Mouse (Mus musculus) ovary, adult 18-20 months (tissue): ENCODE results near the gene Gucy1a1.
"Not testable (repeated sequence)": the region's sequence is repeated elsewhere in the genome, so short reads cannot be mapped to it uniquely, and the experiment has no call there.

Experiments used
- DNase-seq: peaks from one replicate; pipeline ENCODE4 v3.0.0; 2022; ENCODE audit warnings: low spot score, mixed read lengths

Gucy1a1 gene

DNA sequence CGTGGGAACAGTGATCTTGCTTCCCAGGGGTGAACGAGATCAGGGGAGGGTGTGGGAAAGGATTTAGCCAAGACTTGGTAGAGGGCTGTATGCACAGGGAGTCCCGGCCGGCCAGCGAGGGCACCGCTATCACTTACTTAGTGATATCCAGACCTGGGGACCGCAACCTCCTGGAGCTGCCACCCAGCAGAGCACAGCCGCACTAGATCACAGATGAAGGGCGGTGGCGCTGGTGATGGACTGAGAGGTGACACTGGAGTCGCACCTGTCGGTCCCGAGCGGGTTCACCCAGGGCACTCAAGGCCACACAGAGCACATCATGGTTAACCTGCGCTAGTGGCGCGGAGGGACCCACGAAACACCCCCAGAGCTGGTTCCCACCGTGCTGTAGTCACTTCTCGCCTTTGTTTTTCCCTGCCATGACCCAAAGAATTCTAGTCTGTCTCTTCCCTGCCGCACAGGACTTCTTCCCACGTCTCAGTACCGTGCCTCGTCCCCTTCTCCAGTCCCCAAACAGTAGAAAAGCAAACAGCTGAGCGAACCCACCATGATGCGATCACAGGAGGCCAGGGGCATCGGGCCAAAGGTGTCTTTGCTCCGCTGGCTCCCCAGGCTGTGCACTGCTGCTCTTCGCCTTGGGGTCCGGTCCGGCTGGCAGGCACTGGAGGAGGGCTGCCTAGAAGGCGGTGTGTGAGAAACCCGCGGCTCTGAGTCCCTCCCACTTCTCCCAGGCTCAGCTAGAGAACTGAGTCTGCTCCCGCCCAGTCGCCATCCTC is at the start of gene Gucy1a1:
Gucy1a1 (minus strand) TSS at position 664 of the 776 bp plus-strand sequence.
- peak; percentile 50 for DNase-seq

DNA sequence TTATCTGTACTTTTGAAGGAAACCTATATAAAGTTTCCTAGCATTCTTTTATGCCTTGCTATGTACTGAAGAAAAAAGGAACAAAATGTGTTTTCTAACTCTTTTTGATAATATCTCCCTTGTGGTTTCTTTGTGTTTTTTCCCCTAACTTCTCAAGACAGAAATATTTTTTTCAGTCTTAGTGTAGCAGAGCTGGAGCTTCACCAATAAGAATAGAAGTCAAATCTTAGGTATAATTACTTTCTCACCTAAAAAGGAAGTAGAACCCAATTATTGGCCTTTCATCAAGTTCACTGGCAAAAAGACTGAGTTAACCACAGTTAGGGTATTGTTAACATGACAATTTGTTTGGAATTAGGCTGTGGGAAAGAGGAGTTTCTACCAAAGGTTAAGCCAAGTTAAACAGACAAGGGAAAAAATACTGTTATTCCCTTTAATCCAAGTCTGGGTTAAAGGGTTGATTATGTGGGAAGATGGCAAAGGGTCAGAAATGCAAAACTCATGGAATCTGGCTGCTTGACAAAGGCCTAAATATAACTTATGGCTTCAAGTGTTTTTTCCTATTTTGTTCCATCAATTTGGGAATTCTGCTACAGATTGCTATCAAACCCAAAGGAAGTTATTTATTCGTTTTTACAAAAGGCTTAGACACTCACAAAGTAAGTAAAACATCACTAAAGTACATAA is 46.1 kb upstream of the Gucy1a1 start:
- DNase-seq: no peak

DNA sequence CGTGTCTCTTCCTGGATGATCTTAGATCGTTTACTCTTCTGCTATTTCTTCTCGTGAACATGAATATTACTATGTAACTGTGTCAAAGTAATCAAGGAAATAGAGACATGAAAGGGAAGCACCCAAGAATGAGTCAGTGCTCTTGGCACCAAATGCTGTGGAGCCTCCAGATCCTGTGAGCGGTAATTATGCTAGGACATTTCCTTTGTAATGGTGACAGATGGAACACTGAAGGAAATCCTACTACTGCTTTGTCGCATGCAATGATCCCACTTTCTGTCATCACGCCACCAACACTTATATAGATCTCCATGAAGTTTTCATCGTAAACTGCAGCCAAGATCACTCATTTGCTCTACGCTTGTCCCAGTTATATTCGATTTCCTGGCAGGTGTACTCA is 40.0 kb upstream of the Gucy1a1 start:
- no peak for DNase-seq

DNA sequence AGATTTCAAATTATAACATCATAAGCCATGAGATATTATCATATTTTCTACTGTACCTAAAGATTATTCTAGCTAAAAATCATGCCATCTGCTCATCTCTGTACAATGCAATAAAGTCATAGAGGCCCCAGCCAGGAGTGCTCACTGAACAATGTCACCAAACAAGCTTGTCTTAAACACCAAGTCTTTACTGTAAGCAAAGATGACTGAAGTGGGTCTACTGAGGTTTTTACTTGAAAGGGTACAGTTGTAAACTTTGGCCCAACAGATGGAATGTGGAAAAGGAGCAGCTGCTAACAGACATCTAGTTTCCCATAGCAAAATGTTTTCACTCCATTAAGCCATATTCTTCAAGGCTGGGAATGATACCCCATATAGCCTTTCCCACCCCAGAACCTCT is 35.9 kb upstream of the Gucy1a1 start:
- no peak for DNase-seq

DNA sequence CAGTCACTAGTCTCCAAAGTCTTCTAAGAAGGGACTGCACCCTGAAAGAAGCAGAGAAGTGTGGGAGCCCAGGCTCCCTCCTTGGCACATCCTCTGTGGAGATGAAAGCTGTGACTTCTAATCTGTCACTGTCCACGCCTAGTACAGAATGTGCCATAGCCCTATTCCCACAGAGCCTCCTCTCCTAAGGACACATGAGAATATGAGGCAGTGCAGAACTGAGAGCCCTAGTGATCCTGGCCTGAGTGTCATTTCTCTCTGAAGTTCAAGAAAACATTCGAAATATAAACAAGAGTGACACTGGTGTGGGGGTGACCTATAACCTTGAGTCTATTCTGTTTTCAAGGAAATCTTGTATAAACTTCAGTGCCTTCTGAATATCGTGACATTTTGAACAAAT is 34.7 kb upstream of the Gucy1a1 start:
- DNase-seq: no peak

DNA sequence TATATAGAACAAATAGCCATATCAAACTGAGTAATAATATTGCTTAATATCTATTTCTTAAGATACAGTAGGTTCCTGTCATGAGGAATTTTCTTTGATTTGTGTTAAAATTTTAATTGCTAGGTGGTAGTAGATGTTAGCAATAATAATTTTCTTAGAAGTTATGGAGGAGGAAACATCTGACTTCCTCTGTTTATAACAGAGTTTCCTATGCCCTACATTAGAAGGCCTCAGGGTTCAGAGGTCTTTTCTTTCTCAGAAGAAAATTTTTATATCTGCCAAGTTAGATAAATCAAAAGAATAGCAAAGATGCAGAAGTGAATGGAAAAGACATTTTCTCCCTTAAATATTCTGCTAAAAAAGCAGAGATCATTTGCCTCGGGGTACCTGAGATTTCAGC is 29.9 kb upstream of the Gucy1a1 start:
- no peak for DNase-seq

DNA sequence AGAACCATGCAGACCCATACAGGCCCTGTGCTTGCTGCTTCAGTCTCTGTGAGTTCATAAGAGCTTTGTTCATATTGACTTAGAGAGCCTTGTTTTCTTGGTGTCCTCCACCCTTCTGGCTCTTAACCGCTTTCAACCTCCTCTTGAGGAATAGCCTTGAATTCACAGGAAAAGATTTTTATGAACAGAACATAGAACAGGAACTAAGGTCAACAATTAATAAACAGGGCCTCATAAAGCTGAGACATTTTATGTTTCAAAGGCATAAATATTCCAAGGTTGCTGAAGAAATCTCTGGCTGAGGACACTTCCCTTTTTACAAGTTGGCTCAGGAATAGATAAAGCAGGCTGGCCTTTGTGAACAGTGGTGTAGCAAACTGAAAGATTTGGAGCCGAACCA is 21.5 kb upstream of the Gucy1a1 start:
- no peak for DNase-seq

DNA sequence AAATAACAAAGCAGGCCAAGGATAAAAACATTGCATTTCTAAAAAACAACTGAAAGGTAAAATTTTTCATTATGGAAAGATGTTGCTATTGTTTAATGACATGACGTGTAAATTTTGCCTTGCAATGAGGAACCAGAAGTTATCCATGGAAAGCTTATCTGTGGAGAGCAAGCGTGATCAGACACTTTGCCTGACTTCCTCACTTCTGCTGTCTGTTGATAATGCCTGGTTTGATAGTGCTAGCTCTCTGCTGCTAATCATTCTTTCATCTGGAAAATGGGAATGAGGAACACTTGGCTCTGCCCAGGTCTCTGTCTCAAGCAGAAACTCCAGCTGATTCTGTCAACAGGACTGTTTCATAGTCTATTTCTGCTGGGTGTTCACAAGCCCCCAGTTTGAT is 20.3 kb upstream of the Gucy1a1 start:
- no peak for DNase-seq

DNA sequence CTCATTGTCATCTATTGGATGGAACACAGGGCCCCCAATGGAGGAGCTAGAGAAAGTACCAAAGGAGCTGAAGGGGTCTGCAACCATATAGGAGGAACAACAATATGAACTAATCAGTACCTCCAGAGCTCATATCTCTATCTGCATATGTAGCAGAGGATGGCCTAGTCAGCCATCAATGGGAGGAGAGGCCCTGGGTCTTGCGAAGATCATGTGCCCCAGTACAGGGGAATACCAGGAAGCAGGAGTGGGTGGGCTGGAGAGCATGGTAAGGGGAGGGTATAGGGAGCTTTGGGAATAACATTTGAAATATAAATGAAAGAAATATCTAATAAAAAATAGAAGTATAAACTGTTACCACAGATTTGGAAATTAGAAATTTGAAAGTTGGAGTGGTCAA is 17.4 kb upstream of the Gucy1a1 start:
- DNase-seq: not testable (repeated sequence)

DNA sequence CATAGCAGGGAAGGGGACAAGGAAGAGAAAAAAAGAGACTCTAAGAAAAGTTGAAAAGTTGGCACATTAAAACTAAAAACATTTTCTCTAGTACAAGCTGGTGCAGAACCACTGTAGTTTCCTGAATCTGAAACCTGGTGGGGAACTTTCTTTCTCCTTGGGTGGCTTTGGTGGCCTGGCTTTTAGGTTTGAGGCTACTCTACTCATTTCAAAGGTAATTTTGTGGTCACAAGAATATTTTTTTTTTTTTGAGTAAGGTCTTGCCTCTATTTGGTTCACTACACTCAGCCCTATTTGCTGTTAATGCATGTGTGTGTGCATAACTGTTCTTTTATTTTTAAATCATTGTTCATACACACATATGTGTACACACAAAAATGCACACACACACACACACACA is 389 bp upstream of the Gucy1a1 start:
- no peak for DNase-seq

DNA sequence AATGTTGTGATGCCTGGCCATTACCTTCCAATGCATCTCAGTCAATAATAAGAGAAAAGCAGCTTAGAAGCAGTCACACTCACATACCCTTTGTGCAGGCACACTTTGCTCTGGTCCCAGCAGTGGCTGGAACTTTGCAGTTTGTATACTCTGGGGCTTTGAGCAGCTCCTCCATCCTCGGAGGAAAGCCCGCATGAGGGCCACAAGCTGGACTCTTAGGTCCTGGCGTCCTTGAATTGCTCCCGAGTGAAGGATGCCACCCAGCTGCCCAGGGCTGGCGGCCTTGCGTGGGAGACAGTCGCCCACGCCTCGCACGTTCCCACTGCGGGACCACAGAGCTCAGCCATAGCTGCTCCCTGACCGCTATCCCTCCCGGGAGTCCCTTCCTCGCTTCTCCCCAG is 864 bp downstream of the Gucy1a1 start:
- DNase-seq: no peak

DNA sequence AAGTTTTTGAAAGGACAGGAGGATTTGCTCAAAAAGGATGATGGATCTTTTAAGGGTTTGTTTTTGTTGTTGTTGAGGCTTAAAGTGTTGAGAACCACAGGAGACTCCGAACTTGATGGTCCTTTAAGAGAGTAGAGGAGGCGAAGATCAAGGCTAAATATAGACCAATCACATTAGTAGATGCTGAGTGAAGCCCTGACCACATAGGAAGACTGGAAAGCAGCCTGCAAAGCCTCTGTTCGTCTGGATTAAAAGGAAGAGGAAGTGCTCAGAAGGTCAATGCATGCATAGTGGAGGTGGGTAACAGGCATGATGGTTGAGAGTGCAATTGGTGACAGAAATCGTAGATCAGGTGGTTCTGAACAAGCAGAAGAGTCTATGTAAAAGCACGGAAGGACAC is 4.8 kb downstream of the Gucy1a1 start:
- DNase-seq: no peak

DNA sequence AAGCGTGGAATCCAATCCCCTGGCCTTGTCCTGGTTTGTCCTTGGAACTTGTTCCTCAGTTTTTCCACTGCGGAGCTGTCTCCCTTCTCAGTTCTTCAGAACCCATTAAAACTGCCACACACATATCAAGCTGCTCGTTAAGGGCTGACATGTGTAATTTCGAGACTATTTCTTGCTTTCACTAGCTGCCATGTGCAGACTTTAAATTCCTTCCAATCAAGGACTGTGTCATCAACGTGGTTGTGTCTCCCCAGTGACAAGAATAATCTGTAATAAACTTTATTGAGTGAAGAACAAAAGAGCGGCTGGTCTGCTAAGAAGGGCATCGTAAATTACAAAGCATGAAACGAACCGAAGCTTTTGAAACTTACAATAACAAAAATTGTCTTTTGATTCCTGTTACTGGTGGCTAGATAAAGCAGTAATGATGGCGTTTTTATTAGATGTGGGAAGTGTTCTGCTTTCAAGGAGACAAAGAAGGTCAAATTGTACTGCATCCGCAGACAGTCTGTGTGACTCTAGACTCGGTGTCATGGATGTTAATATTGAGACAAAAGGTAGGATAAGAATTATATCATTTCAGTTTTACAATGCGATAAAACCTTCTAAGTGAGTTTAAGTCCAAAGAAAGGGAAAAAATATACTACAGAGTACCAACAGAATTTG is 7.5 kb downstream of the Gucy1a1 start:
- no peak for DNase-seq

DNA sequence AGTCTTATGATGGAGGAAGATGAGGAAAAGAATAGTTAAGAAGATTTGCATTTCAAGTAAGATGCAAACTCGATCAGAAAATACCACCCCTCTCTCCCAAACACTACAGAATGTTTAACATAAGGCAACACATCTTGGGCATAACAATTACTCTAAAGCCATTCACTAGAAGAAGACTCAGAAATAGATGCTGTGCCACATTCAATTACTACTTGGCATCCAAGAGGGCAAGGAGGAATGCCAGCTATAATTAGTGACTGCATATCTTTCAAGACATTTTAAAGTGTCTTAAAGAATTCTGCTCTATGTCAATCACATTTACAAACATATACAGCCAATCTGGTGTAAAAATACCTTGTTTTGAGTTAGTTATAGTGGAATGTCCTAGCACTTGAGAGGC is 10.1 kb downstream of the Gucy1a1 start:
- DNase-seq: no peak

DNA sequence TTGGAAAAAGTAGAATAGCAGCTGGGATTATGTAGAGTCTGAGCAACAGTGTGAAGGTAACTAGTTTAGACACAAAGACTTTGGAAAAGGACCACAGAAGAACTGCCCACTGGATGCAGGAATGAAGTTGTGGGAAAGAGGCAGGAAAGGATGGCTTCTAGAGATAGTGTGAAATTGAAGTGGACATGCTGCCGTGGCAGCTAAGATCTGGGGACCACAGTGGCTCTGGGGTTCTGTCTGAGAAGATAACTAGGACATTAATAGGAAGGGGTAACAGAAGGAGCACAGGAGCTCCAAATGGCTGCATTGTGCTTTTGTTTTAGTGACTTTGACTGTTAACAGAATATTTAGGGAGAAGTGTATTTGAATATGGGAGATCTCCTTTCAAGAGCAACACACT is 16.3 kb downstream of the Gucy1a1 start:
- no peak for DNase-seq

DNA sequence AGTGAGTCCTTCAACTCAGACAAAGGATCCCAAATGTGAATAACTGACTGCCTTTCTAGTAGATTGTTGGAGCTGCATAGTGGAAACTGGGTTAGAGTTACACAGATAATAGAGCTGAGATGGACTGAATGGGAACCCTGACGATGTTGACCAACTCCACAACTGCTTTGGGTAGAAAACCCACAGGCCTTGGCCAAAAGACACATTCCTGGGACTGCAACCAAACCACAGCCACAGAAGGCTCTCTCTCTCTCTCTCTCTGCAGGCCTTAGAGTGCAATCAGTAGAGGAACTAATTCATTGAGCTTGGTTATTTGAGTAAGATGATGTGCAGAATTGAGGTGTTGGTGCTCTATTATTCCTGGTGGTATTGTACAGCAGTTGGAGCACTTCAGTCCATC is 21.0 kb downstream of the Gucy1a1 start:
- no peak for DNase-seq

DNA sequence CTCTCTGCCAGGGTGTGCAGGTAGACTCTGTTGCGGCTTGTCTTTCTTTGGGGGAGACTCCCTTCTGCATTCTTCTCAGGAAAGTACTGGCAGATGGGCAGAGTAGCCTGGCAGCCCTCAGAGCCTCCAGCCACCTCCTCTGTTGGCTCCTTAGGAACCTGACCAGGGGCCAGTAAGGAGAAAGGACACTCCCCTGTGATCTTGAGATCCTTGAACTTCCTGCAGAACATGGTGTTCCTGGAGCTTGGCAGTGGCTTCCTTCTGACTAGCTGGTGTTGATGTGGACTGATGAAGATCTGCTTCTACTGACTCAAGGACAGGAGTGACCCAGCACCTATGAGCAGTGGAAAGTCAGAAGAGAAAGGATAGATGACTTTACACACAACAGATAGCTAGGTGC is 26.7 kb downstream of the Gucy1a1 start:
- peak; percentile 36 for DNase-seq

DNA sequence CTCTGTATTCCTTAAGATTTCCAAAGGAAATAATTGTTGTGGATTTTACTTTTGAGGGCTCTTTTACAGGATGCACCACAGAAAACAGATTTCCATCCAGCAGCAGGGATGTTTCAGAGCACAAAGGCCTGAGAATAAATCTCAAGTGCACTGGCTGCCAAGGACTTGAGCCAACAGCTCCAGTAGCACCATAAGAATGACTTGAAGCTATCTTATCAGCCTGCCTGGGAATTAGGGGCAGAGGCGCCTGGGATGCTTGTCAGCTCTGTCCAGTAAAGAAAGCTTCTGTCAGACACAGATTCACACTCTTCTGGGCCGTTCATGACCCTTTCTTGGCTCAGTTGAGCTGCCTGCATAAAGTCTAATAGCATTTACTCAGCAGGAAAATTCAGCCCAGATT is 33.1 kb downstream of the Gucy1a1 start:
- DNase-seq: peak; percentile 70

DNA sequence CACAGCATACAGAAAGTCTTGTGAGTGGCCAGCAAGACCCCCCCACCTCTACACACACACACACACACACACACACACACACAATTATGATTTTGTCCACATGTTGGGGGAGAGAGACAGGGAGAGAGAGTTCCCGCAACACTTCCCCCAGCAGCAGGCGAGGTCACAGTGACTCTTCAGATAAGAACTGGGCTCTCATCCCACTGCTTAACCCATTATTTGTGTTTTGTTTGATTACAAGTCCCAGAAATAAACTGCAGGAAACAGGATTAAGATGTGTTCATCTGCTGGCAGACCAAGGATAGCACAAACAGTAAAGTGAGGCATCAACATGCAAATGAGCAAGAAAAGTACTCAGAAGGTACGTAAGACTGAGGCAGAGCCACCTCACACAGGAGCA is 33.6 kb downstream of the Gucy1a1 start:
- DNase-seq: peak; percentile 60

DNA sequence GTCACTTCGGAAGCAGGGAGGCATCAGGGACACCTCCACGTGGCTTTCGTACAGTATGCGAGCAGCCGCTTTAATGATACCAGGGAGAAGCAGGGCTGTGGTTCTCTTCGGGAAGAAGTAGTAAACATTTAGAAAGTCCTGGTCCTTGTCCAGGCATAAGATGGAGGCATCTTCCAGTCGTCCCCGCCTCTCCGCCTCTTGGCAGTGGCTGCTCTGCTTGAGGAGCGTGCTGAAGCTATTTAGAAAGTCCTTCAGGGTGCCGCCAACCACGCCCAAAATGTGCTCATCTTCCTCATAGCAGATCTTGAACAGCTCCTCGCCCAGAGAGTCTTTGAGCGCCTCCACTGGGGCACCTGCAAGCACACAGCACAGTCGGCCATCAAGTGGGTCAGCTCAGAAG is 36.6 kb downstream of the Gucy1a1 start:
- DNase-seq: no peak

DNA sequence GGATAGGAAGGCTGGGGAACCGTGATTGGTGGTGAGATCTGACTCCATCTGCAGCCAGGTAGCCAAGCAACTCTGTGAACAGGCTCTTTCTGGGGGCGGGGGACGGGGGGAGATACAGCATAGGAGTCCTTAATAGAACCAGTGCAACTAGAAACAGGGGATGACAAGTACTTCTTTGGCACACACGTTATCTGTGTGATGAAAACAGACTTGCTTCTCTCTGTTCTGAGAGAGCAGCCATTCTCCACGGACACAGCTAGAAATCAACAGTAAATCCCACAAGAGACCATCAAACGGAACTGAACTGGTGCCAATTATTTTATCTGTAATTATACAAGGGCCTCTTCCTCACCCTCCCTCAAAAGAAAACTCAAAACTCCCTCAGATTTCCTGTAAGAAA is 41.4 kb downstream of the Gucy1a1 start:
- DNase-seq: no peak

DNA sequence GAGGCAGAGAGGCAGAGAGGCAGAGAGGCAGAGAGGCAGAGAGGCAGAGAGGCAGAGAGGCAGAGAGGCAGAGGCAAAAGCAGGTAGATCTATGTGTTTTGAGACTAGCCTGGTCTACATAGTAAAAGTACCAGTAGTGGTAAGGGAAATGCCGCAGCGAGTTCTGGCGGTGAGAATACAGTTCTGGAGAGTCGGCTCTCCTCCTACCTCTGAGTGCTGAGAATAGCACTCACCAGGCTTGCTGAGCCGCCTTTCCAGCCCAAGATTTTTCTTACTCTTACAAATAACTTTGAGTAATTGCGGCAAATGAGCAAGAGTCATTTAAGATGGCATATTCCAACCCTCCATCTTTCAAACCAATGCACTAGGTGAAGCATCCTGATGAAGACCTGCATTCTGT is 46.5 kb downstream of the Gucy1a1 start:
- DNase-seq: no peak

DNA sequence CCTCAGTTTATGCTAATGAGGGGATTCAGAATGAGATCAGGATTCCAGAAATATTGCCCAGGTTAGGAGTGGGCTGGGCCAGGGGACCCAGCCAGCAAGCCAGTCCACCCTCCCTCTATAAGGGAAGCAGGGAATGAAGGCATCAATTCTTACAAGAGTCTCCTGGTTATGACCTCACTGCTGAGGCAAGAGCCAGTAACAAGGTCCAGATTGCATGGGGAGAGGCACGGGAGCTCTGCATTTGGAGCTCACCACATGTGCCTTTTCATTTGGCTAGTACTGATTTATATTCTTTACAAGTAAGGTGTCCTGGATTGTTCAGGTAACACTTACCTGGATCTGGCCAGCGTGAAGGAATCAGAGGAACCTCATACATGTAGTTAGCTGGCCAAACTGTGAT is 48.8 kb downstream of the Gucy1a1 start:
- no peak for DNase-seq
